Mouse (Mus musculus): ENCODE measurements around the gene B3galt5. TPM values are rescaled to one million over a fixed set of nuclear protein-coding genes. Genes with fewer than 3 reads are reported as not detected.
A peak's percentile ranks its signal among the peaks of the same experiment; 100 is the strongest.

The B3galt5 gene
- polyA plus RNA-seq, 1 experiment from 2014 or later = 5.3 TPM

DNA sequence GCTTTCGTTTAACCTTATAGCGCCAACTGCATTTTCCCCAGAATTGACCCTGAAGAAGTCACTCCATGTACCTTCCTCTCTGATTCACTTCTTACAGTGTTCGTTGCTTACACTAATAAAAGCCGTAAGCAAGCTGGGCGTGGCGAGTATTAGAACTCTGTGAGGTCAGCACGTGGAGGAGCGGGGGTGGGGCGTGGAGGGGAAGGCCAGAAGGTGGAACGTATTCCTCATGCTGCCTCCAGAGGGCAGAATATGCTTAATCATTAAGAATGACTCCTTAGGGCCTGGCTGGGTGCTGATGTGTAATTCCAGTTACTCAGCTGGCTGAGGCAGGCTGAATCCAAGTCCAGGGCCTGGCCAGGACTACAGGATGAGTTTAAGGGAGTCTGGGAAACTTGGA, 122.3 kb downstream of the B3galt5 start:
- peak overlapping the region; percentile 54 for H3K4me2 ChIP-seq
- DNase-seq = peak; percentile 83
- TF ChIP-seq CTCF (IDR thresholded peaks at IDR 0.05; ENCODE audit: low read depth) = peak; percentile 71

DNA sequence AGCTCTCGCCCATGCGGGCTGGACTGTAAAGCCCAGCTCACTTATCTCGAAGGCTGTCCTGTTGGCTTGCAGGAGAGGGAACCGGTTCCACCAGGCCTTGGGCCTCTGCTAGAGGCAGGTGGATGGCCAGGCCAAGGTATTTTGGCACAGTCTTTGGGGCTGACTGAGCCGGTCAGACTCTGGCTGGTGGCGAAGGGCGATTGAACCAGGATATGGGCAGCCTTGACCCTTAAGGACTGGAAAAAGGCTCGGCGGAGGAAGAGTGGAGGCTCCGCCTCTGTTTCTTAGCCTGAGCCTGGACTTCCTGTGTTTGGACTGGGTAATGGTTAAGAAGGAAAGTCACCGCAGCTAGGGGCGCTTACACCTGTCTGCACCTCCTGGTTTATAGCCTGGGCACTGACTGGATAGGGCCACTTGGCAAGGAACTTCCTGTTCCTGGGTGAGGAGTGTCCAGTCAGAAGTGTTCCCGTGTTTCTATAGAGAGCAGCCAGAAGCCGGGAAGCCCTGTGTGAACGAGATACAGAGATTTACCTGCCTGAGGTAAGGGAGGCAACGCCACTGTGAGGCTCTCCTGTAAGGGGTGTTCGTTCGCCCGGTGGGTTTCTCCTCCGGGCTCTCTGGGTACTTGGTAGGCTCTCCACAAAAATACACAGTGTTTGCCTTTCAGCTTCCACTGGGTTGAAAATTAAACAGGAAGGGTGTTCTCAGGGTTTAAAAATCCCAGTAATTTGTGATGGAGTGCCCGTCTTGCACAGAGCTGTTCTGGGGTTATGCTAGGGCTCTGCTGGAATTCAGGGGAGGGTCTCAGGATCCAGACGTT, 125.9 kb downstream of the B3galt5 start:
- peak; percentile 86 for ATAC-seq (ENCODE audit: insufficient read depth)
- peak overlapping the region; percentile 38 for H3K9ac ChIP-seq
- peak; percentile 53 for DNase-seq
- peak overlapping the region; percentile 94 for H3K27ac ChIP-seq (ENCODE audit: low read depth)
- no peaks in the 10 kb centered on the region for H3K9me3 ChIP-seq (ENCODE audit: low read depth, low read length)
- TF ChIP-seq CTCF (IDR thresholded peaks at IDR 0.05; ENCODE audit: low read depth) = peak; percentile 34
- H3K4me2 ChIP-seq = peak overlapping the region; percentile 52
- H3K27me3 ChIP-seq (ENCODE audit: insufficient read depth, low read length) = 0 out of 2 replicates have a peak, but pooled peaks cover 3% of the 10 kb centered on the region
- no peaks in the 10 kb centered on the region for H3K36me3 ChIP-seq (ENCODE audit: insufficient read depth)
- H3K4me1 ChIP-seq (ENCODE audit: insufficient read depth) = 0 out of 2 replicates have a peak, but pooled peaks cover 3% of the 10 kb centered on the region
- peak overlapping the region; percentile 25 for H3K4me3 ChIP-seq (ENCODE audit: low read depth, low read length)
- WGBS = 41% methylated on average over 22 of the region's 22 CpGs

More for the DNA sequence above, 122.3 kb downstream of the B3galt5 start:
- no peaks in the 10 kb centered on the region for H3K36me3 ChIP-seq (ENCODE audit: insufficient read depth)
- H3K9ac ChIP-seq = no peak overlapping the region
- H3K27ac ChIP-seq (ENCODE audit: low read depth) = no peak overlapping the region
- WGBS = 12% methylated on average over 10 of the region's 10 CpGs
- H3K27me3 ChIP-seq (ENCODE audit: insufficient read depth, low read length) = 0 out of 2 replicates have a peak, but pooled peaks cover 3% of the 10 kb centered on the region
- 0 out of 2 replicates have a peak, but pooled peaks cover 3% of the 10 kb centered on the region for H3K4me1 ChIP-seq (ENCODE audit: insufficient read depth)
- ATAC-seq (ENCODE audit: insufficient read depth) = 0 out of 2 replicates have a peak, but pooled peaks have one; percentile 28
- no peaks in the 10 kb centered on the region for H3K9me3 ChIP-seq (ENCODE audit: low read depth, low read length)
- peak overlapping the region; percentile 29 for H3K4me3 ChIP-seq (ENCODE audit: low read depth, low read length)

DNA sequence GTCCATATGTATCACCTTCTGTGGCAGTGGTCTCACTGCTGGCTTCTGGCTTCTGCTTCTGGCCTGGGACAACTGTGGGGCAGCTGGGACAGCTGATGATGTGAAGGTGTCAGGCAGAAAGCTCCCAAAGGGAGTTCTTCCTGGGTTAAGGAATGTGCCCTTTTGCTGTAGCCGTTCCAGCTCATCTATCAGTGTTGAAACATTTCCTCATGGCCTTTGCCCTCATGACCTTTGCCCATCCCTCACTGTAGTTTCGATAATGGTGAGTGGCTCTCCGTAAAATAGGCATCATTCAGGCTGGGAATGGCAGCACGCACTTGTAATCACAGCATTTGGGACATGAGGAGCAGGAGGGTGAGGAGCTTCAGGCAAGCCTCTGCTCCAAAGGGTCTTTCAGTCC, 127.3 kb downstream of the B3galt5 start:
- H3K9ac ChIP-seq = no peak overlapping the region
- TF ChIP-seq CTCF (IDR thresholded peaks at IDR 0.05; ENCODE audit: low read depth) = no peak
- ATAC-seq (ENCODE audit: insufficient read depth) (no peak), DNase-seq (no peak)
- H3K27ac ChIP-seq (ENCODE audit: low read depth) = peak overlapping the region; percentile 94; the same call in 1 of the 2 replicates
- H3K9me3 ChIP-seq (ENCODE audit: low read depth, low read length) = no peaks in the 10 kb centered on the region
- H3K4me3 ChIP-seq (ENCODE audit: low read depth, low read length) = no peak overlapping the region
- peak overlapping the region; percentile 52; the same call in 1 of the 2 replicates for H3K4me2 ChIP-seq
- 18% methylated on average over 4 of the region's 4 CpGs for WGBS
- H3K4me1 ChIP-seq (ENCODE audit: insufficient read depth) = 0 out of 2 replicates have a peak, but pooled peaks cover 3% of the 10 kb centered on the region
- no peaks in the 10 kb centered on the region for H3K36me3 ChIP-seq (ENCODE audit: insufficient read depth)
- H3K27me3 ChIP-seq (ENCODE audit: insufficient read depth, low read length) = 0 out of 2 replicates have a peak, but pooled peaks cover 3% of the 10 kb centered on the region

DNA sequence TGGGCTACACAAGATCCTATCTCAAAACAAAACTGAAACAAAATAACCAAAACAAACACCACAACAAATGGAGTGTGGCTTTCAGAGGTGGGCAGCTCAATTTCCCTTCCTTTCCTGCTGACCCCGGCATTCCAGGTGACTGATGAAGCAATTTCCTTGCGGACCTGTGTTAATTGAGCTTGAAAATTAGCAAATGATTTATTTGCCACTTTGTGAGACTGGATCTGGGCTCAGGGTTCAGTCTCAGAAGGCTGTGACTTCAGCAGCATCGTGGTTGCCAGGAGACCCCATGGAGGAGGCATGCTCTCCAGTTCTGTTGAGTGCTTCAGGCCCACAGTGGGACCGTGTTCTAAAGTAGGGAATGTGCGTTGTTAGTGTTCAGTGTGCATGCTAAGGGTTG, 127.7 kb downstream of the B3galt5 start:
- Histone ChIP-seq H3K36me3 (ENCODE audit: insufficient read depth) (no peaks in the 10 kb centered on the region), H3K4me1 (ENCODE audit: insufficient read depth) (0 out of 2 replicates have a peak, but pooled peaks cover 3% of the 10 kb centered on the region), H3K9me3 (ENCODE audit: low read depth, low read length) (no peaks in the 10 kb centered on the region), H3K4me3 (ENCODE audit: low read depth, low read length) (no peak overlapping the region), H3K27ac (ENCODE audit: low read depth) (no peak overlapping the region), H3K4me2 (no peak overlapping the region), H3K27me3 (ENCODE audit: insufficient read depth, low read length) (0 out of 2 replicates have a peak, but pooled peaks cover 3% of the 10 kb centered on the region), H3K9ac (no peak overlapping the region)
- WGBS = 43% methylated on average over 5 of the region's 5 CpGs
- no peak for TF ChIP-seq CTCF (IDR thresholded peaks at IDR 0.05; ENCODE audit: low read depth)
- DNase-seq (no peak), ATAC-seq (ENCODE audit: insufficient read depth) (no peak)

DNA sequence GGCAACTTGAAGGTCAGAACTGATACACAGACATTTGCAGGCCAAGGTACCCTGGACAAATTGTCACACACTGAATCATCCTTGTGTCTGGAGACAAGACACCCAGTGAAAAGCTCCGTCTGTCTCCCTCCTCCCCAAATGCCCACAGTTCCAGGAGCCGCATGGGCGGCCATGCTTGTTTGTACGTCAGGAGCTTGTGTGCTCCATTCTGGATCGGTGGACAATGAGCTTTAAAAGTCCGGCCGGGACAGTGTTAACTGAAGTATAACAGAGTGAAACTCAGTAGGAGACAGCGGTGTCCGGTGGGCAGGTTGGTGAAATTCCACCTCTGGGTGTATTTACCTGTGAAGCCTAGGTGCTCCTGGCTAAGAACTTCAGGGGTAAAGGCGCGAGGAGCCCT, 129.3 kb downstream of the B3galt5 start:
- Histone ChIP-seq H3K4me3 (ENCODE audit: low read depth, low read length) (no peak overlapping the region), H3K4me1 (ENCODE audit: insufficient read depth) (0 out of 2 replicates have a peak, but pooled peaks cover 3% of the 10 kb centered on the region), H3K27me3 (ENCODE audit: insufficient read depth, low read length) (0 out of 2 replicates have a peak, but pooled peaks cover 3% of the 10 kb centered on the region), H3K9ac (no peak overlapping the region), H3K27ac (ENCODE audit: low read depth) (no peak overlapping the region), H3K9me3 (ENCODE audit: low read depth, low read length) (no peaks in the 10 kb centered on the region), H3K36me3 (ENCODE audit: insufficient read depth) (no peaks in the 10 kb centered on the region), H3K4me2 (no peak overlapping the region)
- 88% methylated on average over 11 of the region's 11 CpGs for WGBS
- no peak for ATAC-seq (ENCODE audit: insufficient read depth)
- TF ChIP-seq CTCF (IDR thresholded peaks at IDR 0.05; ENCODE audit: low read depth) = no peak
- no peak for DNase-seq

Other genes with a start within 250 kb of the B3galt5 start
- gene Psmg1, start 244.8 kb upstream of the B3galt5 start, polyA plus RNA-seq (2014; fragmentation: Nextera tagmentation; extraction: Ambion mirVana) = 97.8 and 104 TPM in 2 replicates
- 107 and 109 TPM in 2 replicates for gene Brwd1, start 153.3 kb upstream of the B3galt5 start, polyA plus RNA-seq (2014; fragmentation: Nextera tagmentation; extraction: Ambion mirVana)
- gene Hmgn1, start 108.1 kb upstream of the B3galt5 start, polyA plus RNA-seq (2014; fragmentation: Nextera tagmentation; extraction: Ambion mirVana) = 746 and 786 TPM in 2 replicates
- 53.3 and 56.2 TPM in 2 replicates for gene Wrb, start 90.4 kb upstream of the B3galt5 start, polyA plus RNA-seq (2014; fragmentation: Nextera tagmentation; extraction: Ambion mirVana)
- gene Lca5l, start 43.5 kb upstream of the B3galt5 start, polyA plus RNA-seq (2014; fragmentation: Nextera tagmentation; extraction: Ambion mirVana) = 1.1 and 1.9 TPM in 2 replicates
- gene Sh3bgr, start 35.4 kb upstream of the B3galt5 start, polyA plus RNA-seq (2014; fragmentation: Nextera tagmentation; extraction: Ambion mirVana) = 1.9 and 6.6 TPM in 2 replicates
- 0.29 and 0.84 TPM in 2 replicates for gene Itgb2l, start 207.8 kb downstream of the B3galt5 start, polyA plus RNA-seq (2014; fragmentation: Nextera tagmentation; extraction: Ambion mirVana)
- gene Pcp4, start 231.8 kb downstream of the B3galt5 start, polyA plus RNA-seq (2014; fragmentation: Nextera tagmentation; extraction: Ambion mirVana) = 4.2 and 4.6 TPM in 2 replicates

Data from lung, embryonic 14.5 days (tissue).